Mouse (Mus musculus): Measurements from ENCODE around the gene Arih1. TPM values are rescaled to one million over a fixed set of nuclear protein-coding genes. Genes with fewer than 3 reads are reported as not detected.

Arih1 gene
- 100 to 1,000 TPM in 1 of 2 experiments, 10 to 100 TPM in 1; 97.3 to 100 TPM for total RNA-seq (2021)

DNA sequence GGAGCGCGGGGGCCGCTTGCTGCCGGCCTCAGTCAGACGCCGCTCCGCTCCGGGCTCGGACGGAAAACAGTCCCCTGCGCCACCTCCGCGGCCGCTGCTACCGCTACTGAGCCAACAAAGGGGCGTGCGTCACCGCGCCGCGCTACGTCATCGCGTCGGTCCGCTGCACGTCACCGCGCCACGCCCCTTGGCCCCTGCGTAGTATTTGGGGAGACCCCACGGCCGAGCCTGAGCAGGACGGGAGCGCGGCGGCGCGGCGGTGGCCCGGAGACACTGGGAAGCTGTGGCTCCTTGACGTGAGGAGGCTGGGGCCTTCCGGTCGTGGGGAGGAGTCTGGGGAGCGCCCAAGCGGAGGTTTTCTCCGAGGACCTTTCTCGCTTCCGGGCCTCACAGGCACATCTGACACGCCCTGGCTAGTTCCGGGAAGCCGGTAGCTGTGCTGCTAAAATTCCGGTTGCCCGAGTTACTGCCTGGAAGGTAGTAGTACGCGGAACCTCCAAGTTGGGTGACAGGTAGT, at the start of gene Arih1:
Gene Arih1 (minus strand): TSS at position 70 of the 517 bp plus-strand sequence.
- peak; percentile 99 to 100 for DNase-seq (ENCODE audit: extremely low spot score in 1 of 2, low spot score in 1 of 2)

DNA sequence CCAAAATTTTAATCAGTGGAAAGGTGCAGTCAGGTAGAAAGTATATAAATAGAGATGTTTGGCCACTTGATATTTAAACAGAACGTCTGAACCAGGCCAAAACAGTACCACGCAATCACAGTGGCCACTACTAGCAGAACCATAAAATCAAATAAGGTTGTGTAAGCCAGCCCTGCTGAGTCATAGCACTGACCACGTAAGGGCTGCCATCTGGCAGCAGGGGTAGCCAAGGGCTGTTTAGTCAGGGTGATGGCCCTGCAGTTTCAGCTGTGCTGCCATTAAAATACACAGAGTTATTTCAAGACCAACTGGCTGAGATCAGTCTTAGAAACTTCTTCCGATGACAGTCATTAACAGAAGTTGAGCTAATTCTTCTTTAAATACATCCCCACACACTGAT, 47.5 kb upstream of the Arih1 start:
- DNase-seq (ENCODE audit: extremely low spot score in 1 of 2, low spot score in 1 of 2) = no peak

DNA sequence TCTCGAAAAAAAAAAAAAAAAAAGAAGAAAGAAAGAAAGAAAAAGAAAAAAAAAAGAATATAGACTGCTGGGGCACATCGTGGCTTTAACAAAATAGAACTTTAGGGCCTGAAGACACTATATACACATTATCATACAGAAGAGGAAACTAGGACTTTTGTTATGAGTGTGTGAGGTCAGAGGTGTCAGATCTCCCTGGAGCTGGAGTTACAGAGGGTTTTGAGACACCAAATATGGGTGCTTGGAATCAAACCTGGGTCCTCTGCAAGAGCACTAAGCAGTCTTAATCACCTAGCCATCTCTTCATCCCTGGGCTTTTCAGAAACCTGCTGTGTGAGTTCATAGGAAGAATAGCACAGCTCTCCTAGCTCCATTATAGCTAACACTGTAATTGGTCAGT, 47.0 kb upstream of the Arih1 start:
- DNase-seq (ENCODE audit: extremely low spot score in 1 of 2, low spot score in 1 of 2) = no peak

DNA sequence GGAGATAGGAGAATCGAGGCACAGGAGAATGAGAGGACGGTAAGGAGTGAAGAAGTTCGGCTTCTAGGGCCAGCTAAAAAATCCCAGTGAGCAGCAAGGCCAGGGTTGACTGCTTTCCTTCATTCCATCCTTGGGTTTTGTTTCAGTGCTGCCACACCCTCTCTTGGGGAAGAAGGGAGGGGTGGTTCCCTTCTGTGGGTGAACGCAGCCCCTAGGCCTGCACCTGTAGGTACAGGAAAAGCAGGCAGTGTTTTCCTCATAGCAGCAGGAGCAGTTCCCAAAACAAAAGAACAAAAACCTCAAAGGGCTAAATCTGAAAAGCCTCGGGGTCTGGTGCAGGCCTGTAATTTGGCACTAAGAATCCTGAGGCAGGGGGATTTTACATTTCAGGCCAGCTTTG, 45.2 kb upstream of the Arih1 start:
- no peak for DNase-seq (ENCODE audit: extremely low spot score in 1 of 2, low spot score in 1 of 2)

DNA sequence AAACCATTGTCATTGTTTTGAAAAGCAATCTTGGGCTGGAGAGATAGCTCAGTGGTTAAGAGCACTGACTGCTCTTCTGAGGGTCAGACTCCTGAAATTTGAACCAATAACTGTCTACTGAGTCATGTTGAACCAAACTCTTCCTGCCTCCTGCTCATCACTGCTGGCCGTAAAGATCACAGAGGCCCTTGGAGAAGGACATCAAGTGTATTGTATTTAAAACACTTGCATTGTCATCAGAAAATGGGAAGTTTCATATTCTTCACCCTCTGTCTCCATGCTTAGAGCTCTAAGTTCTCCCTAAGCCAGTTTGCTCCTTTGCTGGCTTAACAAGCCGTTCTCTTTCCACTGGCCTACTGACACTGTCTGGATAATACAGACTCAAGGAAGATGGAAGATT, 41.9 kb upstream of the Arih1 start:
- no peak for DNase-seq (ENCODE audit: extremely low spot score in 1 of 2, low spot score in 1 of 2)

DNA sequence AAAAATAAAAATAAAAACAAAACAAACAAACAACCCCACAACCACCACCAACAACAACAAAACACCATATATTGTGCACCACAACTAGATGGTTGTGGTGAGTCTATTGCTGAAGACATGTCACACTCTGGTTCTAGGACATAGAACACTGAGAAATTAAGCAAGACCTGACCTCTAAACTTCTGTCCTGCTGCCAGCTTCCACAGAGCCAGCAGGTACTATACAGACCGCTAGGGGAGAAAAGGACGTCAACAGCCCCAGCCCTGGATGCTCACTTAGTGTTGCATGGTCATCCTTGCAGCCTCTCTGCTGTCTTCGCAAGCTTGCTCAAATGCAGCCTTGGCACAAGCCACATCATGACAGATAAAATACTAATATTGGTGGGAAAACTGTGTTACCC, 41.2 kb upstream of the Arih1 start:
- no peak for DNase-seq (ENCODE audit: extremely low spot score in 1 of 2, low spot score in 1 of 2)

DNA sequence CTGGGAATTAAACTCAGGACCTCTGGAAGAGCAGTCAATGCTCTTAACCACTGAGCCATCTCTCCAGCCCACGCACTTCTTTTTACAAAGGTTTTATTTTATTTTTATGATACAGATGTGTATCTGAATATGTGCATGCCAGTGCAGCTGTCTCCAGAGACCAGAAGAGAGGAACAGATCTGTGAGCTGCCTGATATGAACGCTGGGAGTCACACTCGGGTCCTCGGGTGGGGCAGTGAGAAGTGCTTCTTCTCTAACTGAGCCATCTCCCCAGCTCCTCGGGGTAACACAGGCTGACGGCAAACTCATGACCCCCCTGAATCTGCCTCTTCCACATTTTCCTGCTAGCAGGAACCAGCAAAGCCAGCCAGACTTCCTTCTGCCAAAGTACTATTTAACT, 40.3 kb upstream of the Arih1 start:
- no peak for DNase-seq (ENCODE audit: extremely low spot score in 1 of 2, low spot score in 1 of 2)

DNA sequence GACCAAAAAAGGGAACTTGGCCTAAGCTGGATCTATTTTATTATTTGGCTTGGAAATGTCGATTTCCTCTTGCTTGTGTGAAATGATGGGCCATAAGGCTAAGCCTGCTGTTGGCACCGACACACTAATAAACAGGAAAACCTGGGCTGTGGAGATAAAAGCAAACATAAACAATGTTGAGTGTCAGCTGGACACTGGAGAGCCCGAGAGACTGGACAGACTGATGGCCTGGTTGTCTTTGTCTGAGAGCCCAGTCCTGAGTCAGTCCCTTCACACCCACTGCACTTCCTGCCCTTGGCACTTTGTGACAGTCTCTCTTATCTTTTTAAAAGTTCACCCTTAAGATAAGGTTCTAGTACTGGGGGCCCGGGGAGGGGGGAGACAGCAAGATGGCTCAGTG, 36.5 kb upstream of the Arih1 start:
- DNase-seq (ENCODE audit: extremely low spot score in 1 of 2, low spot score in 1 of 2) = no peak

DNA sequence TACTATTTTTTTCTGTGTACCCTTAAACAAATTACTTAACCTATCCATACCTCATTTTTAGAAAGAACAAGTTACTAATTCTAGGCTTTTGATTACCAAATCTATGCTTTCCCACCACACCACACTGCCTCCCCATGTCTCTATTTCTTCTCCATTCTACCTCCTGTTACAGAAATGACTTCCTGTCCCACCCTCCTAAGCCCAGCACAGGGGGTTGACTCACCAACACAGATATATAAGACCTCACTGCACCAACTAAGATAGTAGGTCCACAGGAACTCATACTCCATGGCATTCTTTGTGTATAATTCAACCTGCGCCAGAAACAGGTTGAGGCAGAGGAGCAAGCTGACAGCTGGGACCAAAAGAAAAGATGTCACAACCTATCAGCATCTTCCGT, 33.0 kb upstream of the Arih1 start:
- no peak for DNase-seq (ENCODE audit: extremely low spot score in 1 of 2, low spot score in 1 of 2)

DNA sequence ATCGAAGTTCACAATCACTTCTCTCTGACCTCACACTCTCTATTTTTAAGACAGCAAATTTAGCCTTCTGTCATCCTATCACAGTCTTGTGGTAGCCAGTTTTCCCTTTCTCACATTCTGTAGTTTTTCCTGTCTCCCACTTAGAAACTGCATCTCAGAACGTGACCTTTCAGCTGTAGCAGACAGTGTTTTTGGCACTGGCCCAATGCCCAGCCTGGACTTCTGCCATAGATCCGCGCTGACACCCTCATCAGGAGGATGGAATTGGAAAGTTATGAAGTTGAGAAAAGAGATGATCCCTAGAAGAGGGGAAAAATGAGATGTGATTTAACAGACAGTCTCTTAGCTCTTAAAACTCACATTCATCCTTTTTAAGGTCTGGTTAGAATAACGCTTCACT, 32.6 kb upstream of the Arih1 start:
- peak in 1 of 2 experiments; percentile 15 for DNase-seq (ENCODE audit: extremely low spot score in 1 of 2, low spot score in 1 of 2)

DNA sequence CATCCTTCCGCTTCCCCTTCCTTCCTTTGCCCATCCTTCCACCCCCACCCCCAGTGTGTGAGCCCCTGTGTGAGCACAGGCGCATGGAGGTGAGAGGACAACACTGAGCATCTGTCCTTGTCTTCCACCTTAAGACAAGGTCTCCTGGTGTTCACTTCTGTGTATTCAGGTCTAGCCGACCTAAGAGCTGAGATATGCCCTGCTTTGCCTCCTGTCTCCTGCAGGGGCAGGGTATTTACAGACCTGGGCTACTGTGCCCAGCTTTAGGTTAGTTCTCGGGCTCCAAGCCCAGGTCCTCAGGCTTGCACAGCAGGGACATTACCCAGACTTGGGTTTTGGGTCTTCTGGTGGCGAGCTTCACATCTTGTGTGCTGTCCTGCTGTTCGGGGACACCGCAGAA, 30.7 kb upstream of the Arih1 start:
- no peak for DNase-seq (ENCODE audit: extremely low spot score in 1 of 2, low spot score in 1 of 2)

DNA sequence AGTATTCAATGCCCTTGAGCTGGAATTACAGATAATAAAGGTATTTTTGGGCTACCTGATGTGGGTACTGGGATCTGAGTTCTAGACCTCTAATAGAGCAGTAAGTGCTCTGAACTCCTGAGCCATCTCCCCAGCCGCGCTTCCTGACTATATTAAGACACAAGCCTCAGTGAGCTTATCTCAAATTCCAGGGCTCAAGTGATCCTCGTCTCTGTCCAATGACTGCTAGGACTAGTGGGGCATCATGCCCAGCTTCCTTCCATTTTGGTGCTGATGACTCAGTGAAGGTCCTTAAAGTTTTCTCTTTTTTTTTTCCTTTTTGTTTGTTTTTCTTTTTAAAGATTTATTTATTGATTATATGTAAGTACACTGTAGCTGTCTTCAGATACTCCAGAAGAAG, 28.7 kb upstream of the Arih1 start:
- no peak for DNase-seq (ENCODE audit: extremely low spot score in 1 of 2, low spot score in 1 of 2)

DNA sequence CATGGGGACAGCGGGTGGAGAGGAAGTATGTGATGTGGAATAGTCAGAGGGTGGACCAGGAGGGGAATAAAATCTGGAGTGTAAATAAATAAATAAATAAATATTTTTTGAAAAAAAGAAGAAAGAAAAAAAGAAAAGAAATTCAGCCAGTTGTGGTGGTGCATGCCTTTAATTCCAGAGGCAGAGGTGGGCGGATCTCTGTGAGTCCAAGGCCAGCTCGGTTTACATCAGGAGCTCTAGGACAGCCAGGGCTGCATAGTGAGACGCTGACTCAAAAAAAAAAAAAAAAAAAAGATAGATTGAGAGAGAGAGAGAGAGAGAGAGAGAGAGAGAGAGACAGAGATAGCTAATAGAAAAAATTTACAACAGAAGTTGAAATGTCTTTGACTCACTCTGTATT, 26.0 kb upstream of the Arih1 start:
- DNase-seq (ENCODE audit: extremely low spot score in 1 of 2, low spot score in 1 of 2) = no peak

DNA sequence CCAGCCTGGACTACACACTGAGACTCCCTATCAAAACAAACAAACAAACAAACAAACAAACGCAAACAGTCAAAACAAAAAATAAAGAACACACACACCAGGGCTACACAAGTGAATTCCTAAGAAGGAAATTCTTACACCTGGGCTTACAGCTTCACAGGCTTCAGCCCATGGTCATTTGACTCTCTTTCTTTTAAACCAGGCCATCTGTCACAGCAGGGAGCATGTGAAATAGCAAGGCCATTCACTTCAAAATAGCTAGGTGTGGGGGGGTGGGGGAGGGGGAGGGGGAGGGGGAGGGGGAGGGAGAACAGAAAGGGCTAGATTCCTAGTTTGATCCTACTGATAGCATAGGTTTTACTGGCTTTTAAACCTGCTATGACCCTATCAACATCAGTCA, 21.7 kb upstream of the Arih1 start:
- no peak for DNase-seq (ENCODE audit: extremely low spot score in 1 of 2, low spot score in 1 of 2)

DNA sequence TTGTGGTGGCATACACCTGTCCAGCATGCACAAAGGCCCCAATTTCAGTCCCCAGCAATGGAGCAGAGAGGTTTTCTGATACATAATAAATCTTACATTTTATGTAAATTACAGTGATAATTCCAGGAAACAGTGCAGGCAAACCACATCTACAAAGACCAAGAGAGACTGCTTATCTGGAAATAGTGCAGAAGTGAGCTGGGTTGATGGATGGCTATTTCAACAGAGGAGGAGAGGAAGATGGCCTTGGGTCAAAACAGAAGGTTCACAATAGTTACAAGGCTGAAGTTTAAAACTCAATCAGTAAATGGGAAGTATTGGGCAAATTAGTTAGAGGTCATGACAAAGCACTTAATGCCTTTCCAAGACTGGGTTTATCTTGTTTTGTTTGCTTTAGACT, 913 bp upstream of the Arih1 start:
- DNase-seq (ENCODE audit: extremely low spot score in 1 of 2, low spot score in 1 of 2) = no peak

DNA sequence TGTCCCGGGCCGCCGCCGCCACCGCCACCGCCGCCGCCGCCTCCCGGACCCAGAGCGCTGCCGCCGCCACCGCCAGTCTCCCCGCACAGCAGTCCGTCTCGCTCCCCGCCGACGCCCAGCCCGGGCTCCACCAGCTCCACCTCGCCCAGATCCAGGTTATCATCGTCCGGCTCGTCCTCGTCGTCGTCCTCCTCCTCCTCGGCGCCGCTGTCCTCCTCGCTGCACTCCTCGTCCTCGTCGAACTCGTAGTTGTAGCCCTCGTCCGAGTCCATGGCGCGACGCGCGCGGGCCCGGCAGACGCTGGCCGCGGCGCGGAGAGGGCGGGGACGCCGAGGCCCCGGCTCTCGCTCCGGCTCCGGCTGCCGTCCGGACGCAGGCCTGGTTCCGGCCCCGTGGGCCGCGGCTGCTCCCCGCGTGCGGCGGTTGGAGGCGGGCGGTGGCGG, 321 bp downstream of the Arih1 start:
- DNase-seq (ENCODE audit: extremely low spot score in 1 of 2, low spot score in 1 of 2) = peak in 1 of 2 experiments; percentile 32

DNA sequence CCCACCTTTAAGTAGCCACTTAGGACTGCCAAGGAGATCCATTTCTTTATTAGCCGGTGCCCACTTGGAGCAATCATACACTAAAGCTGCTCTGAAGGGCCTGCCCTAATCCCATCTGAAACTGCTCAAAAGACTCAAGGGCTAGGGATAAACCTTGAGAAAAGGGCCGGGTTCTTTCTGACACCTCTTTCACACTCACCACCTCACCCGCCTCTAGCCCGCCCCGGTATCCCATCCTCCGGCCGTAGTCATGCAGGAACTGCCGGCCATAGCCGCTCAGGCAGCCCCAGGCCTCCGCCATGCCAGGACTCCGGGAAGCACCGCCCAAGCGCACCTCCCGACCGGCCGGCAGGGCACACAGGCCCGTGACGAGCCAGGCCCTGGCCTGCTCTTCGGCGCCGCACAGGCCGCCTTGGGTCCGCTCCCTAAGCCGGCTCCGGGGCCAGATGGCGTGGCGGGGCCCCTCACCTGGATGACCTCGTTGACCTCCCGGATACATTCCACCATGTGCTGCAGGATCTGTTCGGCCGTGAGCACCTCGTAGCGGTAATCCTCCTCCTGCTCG, 825 bp downstream of the Arih1 start:
- DNase-seq (ENCODE audit: extremely low spot score in 1 of 2, low spot score in 1 of 2) = peak; percentile 26 to 43

DNA sequence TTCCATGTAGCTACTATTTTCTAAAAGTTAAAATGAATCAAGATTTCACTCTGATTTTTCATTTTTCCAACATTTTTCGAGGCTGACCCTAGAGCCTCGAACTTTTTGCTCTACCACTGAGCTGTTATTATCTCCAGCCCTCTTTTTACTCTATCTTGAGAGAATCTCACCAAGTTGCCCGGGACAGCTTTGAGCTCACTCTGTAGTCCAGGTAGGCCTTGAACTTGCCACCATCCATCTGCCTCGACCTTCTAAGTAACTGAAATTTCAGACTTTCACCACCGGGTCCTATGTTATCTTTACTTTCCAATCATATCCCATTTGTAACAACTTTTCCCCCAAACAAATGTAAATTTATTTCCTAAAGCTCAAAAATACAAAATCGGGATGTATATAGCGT, 1.7 kb downstream of the Arih1 start:
- no peak for DNase-seq (ENCODE audit: extremely low spot score in 1 of 2, low spot score in 1 of 2)

DNA sequence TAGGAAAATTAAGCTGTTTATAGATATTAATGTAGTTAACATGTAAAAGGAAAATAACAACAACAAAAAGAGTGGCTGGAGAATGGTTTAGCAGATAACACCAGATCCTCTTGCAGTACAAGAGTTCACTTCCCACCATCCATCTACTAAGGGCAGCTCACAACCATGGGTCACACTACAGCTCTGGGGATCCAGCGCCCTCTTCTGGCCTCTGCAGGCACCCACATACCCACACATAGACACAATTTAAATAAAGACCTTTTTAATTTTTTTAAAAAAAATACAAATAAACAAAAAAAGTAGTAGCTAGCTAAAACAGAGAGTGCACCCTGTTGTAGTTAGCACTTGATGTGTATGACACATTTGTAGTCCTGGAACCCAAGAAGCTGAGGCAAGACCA, 4.0 kb downstream of the Arih1 start:
- DNase-seq (ENCODE audit: extremely low spot score in 1 of 2, low spot score in 1 of 2) = peak in 1 of 2 experiments; percentile 24

DNA sequence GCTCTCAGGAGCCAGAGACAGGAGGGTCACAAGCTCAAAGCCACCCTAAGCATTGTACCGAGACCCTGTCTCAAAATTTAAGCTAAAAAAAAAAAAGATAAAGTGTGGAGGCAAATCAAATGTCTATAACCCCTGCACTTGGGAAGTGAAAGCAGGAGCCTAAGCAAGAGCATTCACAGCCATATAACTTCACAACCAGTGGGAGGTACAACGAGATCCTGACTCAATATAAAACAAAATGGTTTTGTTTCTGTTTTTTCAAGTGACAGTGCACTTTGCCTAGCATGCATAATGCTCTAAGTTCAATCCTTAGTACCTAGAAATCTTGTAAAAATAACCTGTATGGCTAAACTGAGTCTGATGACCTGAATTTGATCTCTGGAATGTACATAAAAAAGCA, 9.8 kb downstream of the Arih1 start:
- no peak for DNase-seq (ENCODE audit: extremely low spot score in 1 of 2, low spot score in 1 of 2)

DNA sequence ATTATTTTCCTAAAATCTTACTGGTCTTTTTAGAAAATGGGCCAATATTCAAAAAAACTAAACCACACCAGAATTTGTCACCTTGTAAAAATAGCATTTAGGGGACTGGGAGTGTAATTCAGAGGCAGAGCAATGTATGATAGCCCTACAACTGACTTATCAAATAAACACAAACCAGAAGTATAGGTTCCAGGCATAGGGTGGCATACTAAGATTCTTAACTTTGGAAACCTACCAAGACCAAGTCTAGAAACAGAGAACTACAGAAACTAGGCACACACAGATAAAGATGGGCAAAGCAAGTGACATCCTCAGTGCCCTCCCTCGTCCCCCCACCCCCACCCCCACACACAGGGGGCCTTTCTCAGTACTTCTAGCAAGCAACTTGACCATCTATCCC, 11.6 kb downstream of the Arih1 start:
- no peak for DNase-seq (ENCODE audit: extremely low spot score in 1 of 2, low spot score in 1 of 2)

DNA sequence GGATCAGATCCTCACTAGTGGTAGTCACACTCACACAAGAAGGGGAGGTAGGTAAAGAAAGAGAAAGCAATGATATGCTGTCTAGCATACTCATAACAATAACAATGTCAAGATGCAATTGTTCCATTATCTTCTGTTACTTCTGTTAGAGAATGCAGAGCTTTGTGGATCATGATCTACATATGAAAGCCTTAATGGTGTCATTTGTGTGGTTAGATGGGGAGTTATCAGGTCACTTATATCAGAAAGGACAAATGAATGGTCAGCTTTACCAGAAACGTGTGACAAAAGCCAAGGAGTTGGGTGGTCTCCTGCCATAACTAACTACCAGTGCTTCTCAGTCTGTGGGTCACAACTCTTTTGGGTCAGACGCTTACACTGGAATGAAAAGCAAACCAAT, 13.2 kb downstream of the Arih1 start:
- no peak for DNase-seq (ENCODE audit: extremely low spot score in 1 of 2, low spot score in 1 of 2)

DNA sequence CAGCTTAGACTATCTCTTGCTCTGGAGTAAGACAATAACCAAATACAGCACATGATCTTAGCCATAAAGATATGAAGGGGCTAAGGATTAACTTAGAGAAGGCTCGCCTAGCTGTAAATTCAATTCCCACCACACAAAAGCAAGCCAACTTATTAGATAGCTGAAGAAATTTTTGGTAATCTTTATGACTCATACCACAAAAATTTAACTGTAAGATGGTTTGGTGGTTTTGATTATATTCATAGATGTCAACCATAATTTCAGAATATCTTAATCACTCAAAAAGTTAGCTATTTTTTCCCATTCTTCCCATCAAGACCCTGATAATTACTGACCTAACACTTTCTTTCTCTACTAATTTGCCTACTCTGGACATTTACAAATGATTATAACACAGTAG, 17.0 kb downstream of the Arih1 start:
- DNase-seq (ENCODE audit: extremely low spot score in 1 of 2, low spot score in 1 of 2) = no peak
